Mouse (Mus musculus): ENCODE data around the gene Pop5. TPM values are rescaled to one million over a fixed set of nuclear protein-coding genes. Genes with fewer than 3 reads are reported as not detected.

Gene Pop5
- polyA plus RNA-seq (2016; fragmentation: Nextera tagmentation; extraction: Ambion mirVana) = 88.7 and 117 TPM in 2 replicates

DNA sequence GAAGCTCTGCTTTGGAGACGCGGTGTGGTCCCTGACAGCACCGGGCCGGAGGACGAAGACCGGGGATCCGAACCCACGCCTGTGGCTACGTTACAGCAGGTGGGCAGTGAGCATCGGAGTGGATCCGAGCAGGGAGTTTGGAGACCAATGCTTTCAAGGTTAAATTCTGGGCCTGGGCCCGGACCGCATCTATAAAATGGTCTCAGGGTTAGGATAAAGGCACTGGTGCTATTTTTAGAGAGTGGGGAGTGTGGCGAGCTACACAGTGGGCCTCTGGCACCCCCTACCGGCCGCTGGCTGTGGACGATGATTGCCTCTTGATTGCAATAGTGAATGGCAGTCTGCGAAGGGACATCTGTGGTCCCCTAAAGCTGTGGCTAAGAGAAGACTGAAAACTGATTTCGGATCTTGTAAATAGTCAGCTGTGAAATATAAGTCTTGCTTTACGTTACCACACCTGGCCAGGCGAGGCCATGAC, at the start of gene Pop5:
TSS of gene Pop5 (plus strand) at position 51 of the 478 bp plus-strand sequence.
- Histone ChIP-seq H3K9me3 (no peaks in the 10 kb centered on the region), H3K27me3 (ENCODE audit: insufficient read depth, poor library complexity, severe bottlenecking) (peaks cover 30% of the 10 kb centered on the region), H3K4me1 (peaks cover 27% of the 10 kb centered on the region), H3K36me3 (peaks cover 13% of the 10 kb centered on the region), H3K4me3 (peak within 1 kb of the TSS; percentile 69), H3K27ac (peak within 1 kb of the TSS; percentile 77)
- 2% methylated on average over 21 of the region's 21 CpGs for WGBS
- peak; percentile 93 for DNase-seq (ENCODE audit: low spot score)

GRCm38 (mm10) chr5:115186371-115187073, 49.1 kb upstream of the Pop5 start:
- peak; percentile 75 for DNase-seq (ENCODE audit: low spot score)
- Histone ChIP-seq H3K27me3 (ENCODE audit: insufficient read depth, poor library complexity, severe bottlenecking) (peaks cover 50% of the 10 kb centered on the region), H3K4me1 (peaks cover 47% of the 10 kb centered on the region), H3K9me3 (no peaks in the 10 kb centered on the region), H3K36me3 (no peaks in the 10 kb centered on the region), H3K27ac (no peak overlapping the region; the same call in 1 of the 2 replicates), H3K4me3 (peak overlapping the region; percentile 36)
- WGBS = 40% methylated on average over 17 of the region's 17 CpGs

GRCm38 (mm10) chr5:115187188-115188131, 48.2 kb upstream of the Pop5 start:
- DNase-seq (ENCODE audit: low spot score) = peak; percentile 95
- H3K9me3 ChIP-seq = no peaks in the 10 kb centered on the region
- 18% methylated on average over 26 of the region's 26 CpGs for WGBS

GRCm38 (mm10) chr5:115188824-115189223, 46.8 kb upstream of the Pop5 start:
- no peak for DNase-seq (ENCODE audit: low spot score)
- no peaks in the 10 kb centered on the region for H3K9me3 ChIP-seq
- no peaks in the 10 kb centered on the region for H3K36me3 ChIP-seq
- peaks cover 45% of the 10 kb centered on the region for H3K4me1 ChIP-seq
- H3K27ac ChIP-seq = no peak overlapping the region
- no peak overlapping the region for H3K4me3 ChIP-seq
- H3K27me3 ChIP-seq (ENCODE audit: insufficient read depth, poor library complexity, severe bottlenecking) = peaks cover 73% of the 10 kb centered on the region
- 51% methylated on average over 5 of the region's 5 CpGs for WGBS

More at GRCm38 (mm10) chr5:115187188-115188131, 48.2 kb upstream of the Pop5 start:
- peaks cover 44% of the 10 kb centered on the region for H3K4me1 ChIP-seq
- peak overlapping the region; percentile 36 for H3K4me3 ChIP-seq
- no peaks in the 10 kb centered on the region for H3K36me3 ChIP-seq
- 0 out of 2 replicates have a peak overlapping the region, but pooled peaks have one; percentile 11 for H3K27ac ChIP-seq
- H3K27me3 ChIP-seq (ENCODE audit: insufficient read depth, poor library complexity, severe bottlenecking) = peaks cover 59% of the 10 kb centered on the region

- WGBS = 78% methylated on average over 12 of the region's 12 CpGs
- Histone ChIP-seq H3K9me3 (no peaks in the 10 kb centered on the region), H3K27me3 (ENCODE audit: insufficient read depth, poor library complexity, severe bottlenecking) (peaks cover 85% of the 10 kb centered on the region), H3K36me3 (no peaks in the 10 kb centered on the region), H3K27ac (no peak overlapping the region), H3K4me3 (no peak overlapping the region), H3K4me1 (peaks cover 46% of the 10 kb centered on the region)
- no peak for DNase-seq (ENCODE audit: low spot score)
Measured at GRCm38 (mm10) chr5:115190081-115190480, 45.6 kb upstream of the Pop5 start.

DNA sequence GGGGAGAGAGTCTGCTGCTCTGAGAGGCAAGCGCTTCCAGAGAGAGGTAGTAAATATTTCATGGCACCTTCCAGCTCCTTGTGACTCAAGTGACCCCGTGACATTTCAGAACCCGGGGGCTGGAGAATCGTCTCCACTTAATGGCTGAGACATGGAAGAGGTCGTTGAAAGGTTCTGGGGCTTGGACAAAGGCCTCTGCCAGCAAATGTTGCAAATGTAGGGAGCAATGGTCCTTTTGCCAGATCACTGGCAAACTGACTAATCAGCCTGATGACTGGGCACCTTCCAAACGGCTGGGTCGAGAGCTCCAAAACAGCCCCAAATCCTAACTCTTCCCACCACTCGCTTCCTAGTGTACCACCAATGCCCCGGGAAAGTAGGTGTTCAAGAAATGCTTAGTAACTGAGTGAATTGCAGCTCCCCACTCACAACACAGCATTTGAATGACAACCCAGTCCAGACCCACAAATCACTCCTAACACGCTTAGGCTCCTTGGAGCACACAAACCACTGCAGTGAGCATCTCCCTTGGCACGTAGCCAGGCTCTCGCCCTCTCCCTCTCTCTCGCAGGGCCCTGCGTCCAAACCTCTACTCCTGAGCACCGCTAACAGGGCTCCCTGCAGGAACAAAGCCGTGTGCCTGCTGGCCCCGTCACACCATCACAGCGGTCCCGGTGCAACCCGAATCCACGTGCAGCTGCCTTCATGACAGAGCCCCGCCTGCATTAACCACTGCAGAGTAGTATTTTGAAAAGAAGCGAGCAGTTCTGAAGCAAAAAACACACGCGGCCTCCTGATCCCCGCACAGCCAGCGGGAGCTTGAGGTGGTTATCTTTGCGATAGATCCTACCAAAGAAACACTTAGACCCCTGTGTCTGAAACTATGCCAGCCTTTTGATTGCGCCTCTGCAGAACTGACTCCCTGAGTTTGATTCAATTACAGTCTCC, 43.5 kb upstream of the Pop5 start:
- Histone ChIP-seq H3K27me3 (ENCODE audit: insufficient read depth, poor library complexity, severe bottlenecking) (peaks cover 88% of the 10 kb centered on the region), H3K4me1 (peaks cover 34% of the 10 kb centered on the region), H3K9me3 (no peaks in the 10 kb centered on the region), H3K4me3 (peak overlapping the region; percentile 12), H3K36me3 (no peaks in the 10 kb centered on the region), H3K27ac (no peak overlapping the region)
- WGBS = 12% methylated on average over 29 of the region's 29 CpGs
- no peak for DNase-seq (ENCODE audit: low spot score)

DNA sequence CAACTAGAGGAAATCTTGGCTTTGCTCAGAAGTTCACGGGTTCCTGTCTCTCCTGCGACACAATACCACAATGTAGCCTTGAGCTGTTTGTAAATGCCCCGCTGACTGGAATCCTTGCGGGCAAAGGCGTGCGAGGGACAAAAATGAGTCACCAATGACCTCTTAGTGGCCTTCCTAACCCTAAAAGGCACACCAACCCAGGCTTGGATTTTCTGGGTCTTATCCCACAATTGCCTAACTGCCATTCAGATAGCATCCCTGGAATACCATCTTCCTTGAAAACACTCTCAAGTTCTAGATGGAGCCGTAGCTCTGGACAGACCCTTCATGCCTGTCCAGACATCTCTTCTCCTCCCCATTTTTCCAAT, 42.8 kb upstream of the Pop5 start:
- no peak for DNase-seq (ENCODE audit: low spot score)
- 15% methylated on average over 7 of the region's 7 CpGs for WGBS
- H3K27ac ChIP-seq = no peak overlapping the region
- no peaks in the 10 kb centered on the region for H3K9me3 ChIP-seq
- peak overlapping the region; percentile 76 for H3K4me3 ChIP-seq
- peaks cover 28% of the 10 kb centered on the region for H3K4me1 ChIP-seq
- H3K36me3 ChIP-seq = no peaks in the 10 kb centered on the region
- H3K27me3 ChIP-seq (ENCODE audit: insufficient read depth, poor library complexity, severe bottlenecking) = peaks cover 86% of the 10 kb centered on the region

DNA sequence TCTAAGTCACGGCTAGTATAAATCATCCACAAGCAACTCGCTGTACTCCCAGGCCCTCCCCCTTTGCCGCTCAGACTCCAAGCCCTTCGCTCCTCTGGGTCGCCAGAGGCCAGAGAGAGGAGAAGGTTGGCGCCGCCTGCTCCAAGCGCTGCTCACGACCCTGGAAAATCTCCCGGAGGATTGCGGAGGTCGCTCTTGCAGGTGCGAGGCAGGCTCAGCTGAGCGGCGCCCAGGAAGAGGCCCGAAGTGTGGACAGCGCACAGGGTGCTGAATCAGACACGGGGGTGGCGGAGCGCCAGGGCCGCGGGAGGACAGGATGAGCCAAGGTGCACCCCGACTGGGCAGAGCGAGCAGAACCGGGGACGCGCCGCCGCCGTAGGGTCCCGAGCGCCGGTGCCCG, 42.4 kb upstream of the Pop5 start:
- H3K27me3 ChIP-seq (ENCODE audit: insufficient read depth, poor library complexity, severe bottlenecking) = peaks cover 86% of the 10 kb centered on the region
- no peaks in the 10 kb centered on the region for H3K9me3 ChIP-seq
- H3K27ac ChIP-seq = no peak overlapping the region
- no peak for DNase-seq (ENCODE audit: low spot score)
- H3K4me1 ChIP-seq = peaks cover 28% of the 10 kb centered on the region
- H3K4me3 ChIP-seq = peak overlapping the region; percentile 76
- H3K36me3 ChIP-seq = no peaks in the 10 kb centered on the region
- 1% methylated on average over 34 of the region's 34 CpGs for WGBS

DNA sequence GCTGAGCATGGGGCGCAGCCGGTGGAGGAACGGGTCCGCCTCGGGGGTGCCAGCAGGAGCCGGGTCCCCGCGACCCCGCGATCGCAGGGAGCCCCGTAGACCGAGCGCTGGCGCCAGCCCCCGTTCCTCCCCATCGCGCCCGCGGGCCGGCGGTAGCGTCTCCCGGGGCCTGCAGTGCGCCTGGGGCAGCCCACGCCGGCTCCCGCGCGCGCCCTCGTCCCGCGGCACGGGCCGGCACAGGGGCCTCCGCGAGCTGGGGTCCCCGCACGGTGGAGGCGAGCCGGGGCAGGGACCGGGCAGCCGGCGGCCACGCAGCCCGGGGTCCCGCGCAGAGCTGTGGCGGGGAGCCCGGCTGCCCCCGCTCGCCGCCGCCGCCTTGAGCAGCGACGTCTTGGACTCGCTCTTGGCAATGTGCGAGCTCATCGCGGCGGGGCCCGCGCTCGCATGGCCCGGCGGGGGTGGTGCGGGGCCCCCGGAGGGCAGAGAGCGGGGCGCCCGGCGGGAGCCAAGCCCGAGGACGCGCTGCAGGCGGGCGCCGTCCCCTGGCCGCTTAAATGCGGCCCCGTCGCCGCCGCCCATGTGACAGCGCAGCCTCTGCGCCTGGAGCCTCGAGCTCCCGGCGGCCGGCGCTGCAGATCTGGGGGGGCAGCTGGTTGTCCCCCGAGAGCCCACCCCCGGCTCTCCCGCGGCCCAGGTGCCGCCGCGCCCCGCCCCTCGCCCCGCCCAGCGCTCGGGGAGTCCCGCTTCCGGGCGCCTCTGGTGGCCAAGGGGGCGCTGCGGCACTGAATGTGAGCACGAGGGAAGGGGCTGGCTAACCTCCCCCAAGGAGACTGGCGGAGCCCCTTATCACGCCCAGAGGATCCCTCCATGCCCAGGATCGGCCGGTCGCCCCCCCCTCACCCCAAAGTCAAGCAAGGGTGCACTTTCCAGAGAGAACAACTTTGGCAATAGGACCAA, 41.7 kb upstream of the Pop5 start, which contains the start of gene Cabp1:
TSS of gene Cabp1 (minus strand) at position 713 of the 957 bp plus-strand sequence.
- 1% methylated on average over 116 of the region's 116 CpGs for WGBS
- Histone ChIP-seq H3K4me1 (peaks cover 28% of the 10 kb centered on the region), H3K27me3 (ENCODE audit: insufficient read depth, poor library complexity, severe bottlenecking) (peaks cover 83% of the 10 kb centered on the region), H3K27ac (peak within 1 kb of the TSS; percentile 60; the same call in 1 of the 2 replicates), H3K36me3 (no peaks in the 10 kb centered on the region), H3K9me3 (no peaks in the 10 kb centered on the region), H3K4me3 (peak within 1 kb of the TSS; percentile 76)
- DNase-seq (ENCODE audit: low spot score) = no peak

- Histone ChIP-seq H3K4me1 (peaks cover 28% of the 10 kb centered on the region), H3K4me3 (peak overlapping the region; percentile 76), H3K36me3 (no peaks in the 10 kb centered on the region), H3K27ac (no peak overlapping the region), H3K27me3 (ENCODE audit: insufficient read depth, poor library complexity, severe bottlenecking) (peaks cover 76% of the 10 kb centered on the region), H3K9me3 (no peaks in the 10 kb centered on the region)
- 5% methylated on average over 12 of the region's 12 CpGs for WGBS
- DNase-seq (ENCODE audit: low spot score) = no peak
Measured at GRCm38 (mm10) chr5:115194626-115195221, 40.9 kb upstream of the Pop5 start.
